Mouse (Mus musculus) limb, embryonic 12.5 days (tissue): ENCODE measurements around the gene Sdc3. TPM values are rescaled to one million over a fixed set of nuclear protein-coding genes. Genes with fewer than 3 reads are reported as not detected.

Experiments
- ATAC-seq: fragments of 200-750 bp; cut with Nextera tagmentation; 2 replicates; pipeline ENCODE4 v1.8.0; 2017; ENCODE audit warnings: low read depth, moderate TSS enrichment; ENCODE audit not compliant: insufficient number of reproducible peaks, insufficient read depth, low FRiP score, low TSS enrichment
- H3K27ac ChIP-seq: fragments of 300-500 bp; sonication (generic); 2 replicates; pipeline ENCODE4 v1.5.1; 2016; ENCODE audit warnings: mild to moderate bottlenecking, moderate library complexity
- H3K27me3 ChIP-seq: fragments of 300-500 bp; sonication (generic); 2 replicates; pipeline ENCODE4 v1.6.1; 2016; ENCODE audit warnings: mild to moderate bottlenecking, moderate library complexity
- H3K36me3 ChIP-seq: fragments of 300-500 bp; sonication (generic); 2 replicates; pipeline ENCODE4 v1.6.1; 2016; ENCODE audit warnings: mild to moderate bottlenecking, moderate library complexity
- H3K4me1 ChIP-seq: fragments of 300-500 bp; sonication (generic); replicated peaks from 2 replicates; pipeline ENCODE4 v1.6.1; 2016
- H3K4me2 ChIP-seq: fragments of 300-500 bp; sonication (generic); 2 replicates; pipeline ENCODE4 v1.6.1; 2016; ENCODE audit warnings: mild to moderate bottlenecking, moderate library complexity
- H3K4me3 ChIP-seq: fragments of 300-500 bp; sonication (generic); replicated peaks from 2 replicates; pipeline ENCODE4 v1.5.1; 2016; ENCODE audit warnings: mild to moderate bottlenecking
- H3K9ac ChIP-seq: fragments of 300-500 bp; sonication (generic); replicated peaks from 2 replicates; pipeline ENCODE4 v1.6.1; 2016; ENCODE audit warnings: mild to moderate bottlenecking, moderate library complexity
- H3K9me3 ChIP-seq: fragments of 300-500 bp; sonication (generic); 2 replicates; pipeline ENCODE4 v1.6.1; 2016; ENCODE audit warnings: mild to moderate bottlenecking, moderate library complexity
- WGBS: fragments of 180-500 bp; shearing (Covaris S2); methylation state at CpG from one replicate; pipeline ENCODE4 v1.1.7; 2016; 5-methylcytosine and 5-hydroxymethylcytosine counted together
- polyA plus RNA-seq: library from polyadenylated mRNA; unstranded; fragments of >200 nt; fragmentation: Nextera tagmentation; extraction: Ambion mirVana; gene quantifications from 2 replicates; pipeline ENCODE4 v1.2.1, GENCODE M21; 2016

The Sdc3 gene
- polyA plus RNA-seq, 1 experiment from 2014 or later: 30.6 TPM

- no peaks in the 10 kb centered on the region for H3K9me3 ChIP-seq
- peaks cover 24% of the 10 kb centered on the region for H3K4me1 ChIP-seq
- peak overlapping the region; percentile 59 for H3K4me2 ChIP-seq
- WGBS: 52% methylated on average over 15 of the region's 15 CpGs
- H3K9ac ChIP-seq: 0 out of 2 replicates have a peak overlapping the region, but pooled peaks have one; percentile 1
- no peak overlapping the region for H3K27ac ChIP-seq
- no peaks in the 10 kb centered on the region for H3K36me3 ChIP-seq
- H3K27me3 ChIP-seq: peaks cover 53% of the 10 kb centered on the region
- H3K4me3 ChIP-seq: peak overlapping the region; percentile 24
- ATAC-seq: no peak
Observed at GRCm38 (mm10) chr4:130860902-130861652, 68.7 kb downstream of the Sdc3 start.

GRCm38 (mm10) chr4:130861653-130862208, 69.4 kb downstream of the Sdc3 start:
- WGBS: 4% methylated on average over 30 of the region's 30 CpGs
- H3K36me3 ChIP-seq: no peaks in the 10 kb centered on the region
- H3K4me3 ChIP-seq: peak overlapping the region; percentile 24
- H3K4me2 ChIP-seq: peak overlapping the region; percentile 59
- ATAC-seq: peak; percentile 76
- H3K27me3 ChIP-seq: peaks cover 59% of the 10 kb centered on the region
- peaks cover 26% of the 10 kb centered on the region for H3K4me1 ChIP-seq
- H3K9me3 ChIP-seq: no peaks in the 10 kb centered on the region
- H3K27ac ChIP-seq: no peak overlapping the region
- H3K9ac ChIP-seq: 0 out of 2 replicates have a peak overlapping the region, but pooled peaks have one; percentile 1

GRCm38 (mm10) chr4:130862538-130862937, 70.2 kb downstream of the Sdc3 start:
- Histone ChIP-seq H3K27ac (no peak overlapping the region), H3K9me3 (no peaks in the 10 kb centered on the region), H3K27me3 (peaks cover 62% of the 10 kb centered on the region), H3K4me3 (no peak overlapping the region), H3K4me2 (no peak overlapping the region), H3K9ac (no peak overlapping the region), H3K36me3 (no peaks in the 10 kb centered on the region), H3K4me1 (peaks cover 26% of the 10 kb centered on the region)
- WGBS: 78% methylated on average over 5 of the region's 5 CpGs
- no peak for ATAC-seq

- H3K4me2 ChIP-seq: no peak overlapping the region
- WGBS: 45% methylated on average over 6 of the region's 9 CpGs
- peaks cover 26% of the 10 kb centered on the region for H3K4me1 ChIP-seq
- peaks cover 60% of the 10 kb centered on the region for H3K27me3 ChIP-seq
- H3K9me3 ChIP-seq: no peaks in the 10 kb centered on the region
- ATAC-seq: no peak
- H3K36me3 ChIP-seq: no peaks in the 10 kb centered on the region
- H3K9ac ChIP-seq: no peak overlapping the region
- no peak overlapping the region for H3K27ac ChIP-seq
- no peak overlapping the region for H3K4me3 ChIP-seq
Observed at GRCm38 (mm10) chr4:130865460-130865859, 73.1 kb downstream of the Sdc3 start.

DNA sequence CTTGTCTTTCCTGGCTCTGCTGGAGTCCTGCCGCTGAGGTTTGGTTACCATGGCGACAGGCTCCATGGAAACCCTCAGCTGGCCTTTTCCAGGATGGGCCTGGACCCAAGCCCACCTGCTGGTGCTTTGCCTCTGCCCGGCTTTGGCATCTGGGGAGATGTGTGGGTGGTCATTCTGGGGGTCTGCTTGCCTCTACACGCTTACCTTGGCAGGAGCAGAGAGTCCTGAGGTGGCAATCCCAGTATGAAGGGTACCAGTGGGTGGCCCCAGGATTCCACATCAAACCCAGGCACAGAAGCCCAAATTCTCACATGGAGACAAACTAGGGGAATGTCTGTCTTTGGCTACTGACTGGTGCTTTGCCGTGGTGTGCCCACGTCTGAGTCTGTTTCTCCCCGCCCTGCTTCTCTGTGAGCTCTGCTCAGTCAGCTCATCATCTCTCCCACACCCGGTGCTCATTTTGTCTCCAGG, 73.6 kb downstream of the Sdc3 start:
- H3K27ac ChIP-seq: no peak overlapping the region
- H3K4me1 ChIP-seq: peaks cover 26% of the 10 kb centered on the region
- H3K36me3 ChIP-seq: no peaks in the 10 kb centered on the region
- H3K4me2 ChIP-seq: no peak overlapping the region
- peaks cover 55% of the 10 kb centered on the region for H3K27me3 ChIP-seq
- H3K9me3 ChIP-seq: no peaks in the 10 kb centered on the region
- H3K4me3 ChIP-seq: no peak overlapping the region
- WGBS: 24% methylated on average over 8 of the region's 8 CpGs
- ATAC-seq: no peak
- H3K9ac ChIP-seq: no peak overlapping the region

DNA sequence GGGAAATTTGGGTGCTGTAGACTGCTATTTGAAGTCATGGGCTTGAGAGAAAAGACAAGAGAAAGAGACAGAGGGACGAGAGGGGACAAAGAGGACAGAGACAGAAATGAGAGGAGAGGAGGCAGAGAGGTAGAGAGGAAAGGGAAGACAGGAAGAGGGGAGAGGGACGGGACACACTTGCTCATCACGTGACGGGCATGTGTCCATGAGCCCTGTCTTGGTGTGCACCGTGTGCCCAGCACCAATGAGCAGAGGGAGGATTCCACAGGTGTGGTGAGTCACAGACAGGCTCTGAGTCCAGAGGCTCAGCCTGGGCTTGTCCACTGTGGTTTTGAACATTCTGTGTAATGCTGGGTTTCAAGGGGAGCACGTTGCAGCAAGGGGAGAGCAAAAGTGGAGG, 75.6 kb downstream of the Sdc3 start:
- H3K27ac ChIP-seq: no peak overlapping the region
- no peak overlapping the region for H3K9ac ChIP-seq
- H3K4me3 ChIP-seq: no peak overlapping the region
- H3K4me1 ChIP-seq: peaks cover 15% of the 10 kb centered on the region
- H3K36me3 ChIP-seq: no peaks in the 10 kb centered on the region
- 67% methylated on average over 6 of the region's 6 CpGs for WGBS
- peaks cover 35% of the 10 kb centered on the region for H3K27me3 ChIP-seq
- ATAC-seq: no peak
- H3K9me3 ChIP-seq: no peaks in the 10 kb centered on the region
- no peak overlapping the region for H3K4me2 ChIP-seq

- no peak for ATAC-seq
- Histone ChIP-seq H3K27ac (no peak overlapping the region), H3K9me3 (no peaks in the 10 kb centered on the region), H3K4me1 (peaks cover 15% of the 10 kb centered on the region), H3K4me3 (no peak overlapping the region), H3K9ac (no peak overlapping the region), H3K27me3 (peaks cover 30% of the 10 kb centered on the region), H3K36me3 (no peaks in the 10 kb centered on the region), H3K4me2 (no peak overlapping the region)
- WGBS: 49% methylated on average over 5 of the region's 5 CpGs
Observed at GRCm38 (mm10) chr4:130868803-130869202, 76.5 kb downstream of the Sdc3 start.

DNA sequence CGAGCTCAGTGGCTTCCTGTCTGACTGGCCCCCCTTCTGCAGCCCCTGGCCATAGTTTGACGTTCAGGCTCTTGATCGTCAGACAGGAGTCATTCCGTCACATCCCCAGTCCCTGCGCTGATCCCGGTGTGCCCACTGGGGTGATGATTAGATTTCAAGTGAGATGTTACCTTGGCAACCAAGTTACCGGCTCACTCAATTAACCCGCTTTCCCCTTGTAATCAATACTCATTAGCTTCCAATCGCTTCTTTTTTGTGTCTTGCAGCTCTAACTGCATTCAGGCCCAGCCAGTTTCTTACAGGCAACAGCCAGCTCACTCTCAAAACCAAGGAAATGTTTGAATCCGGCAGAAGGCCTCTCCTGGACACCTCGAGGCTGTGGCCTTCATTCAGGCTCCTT, 80.1 kb downstream of the Sdc3 start:
- Histone ChIP-seq H3K9ac (no peak overlapping the region), H3K4me2 (no peak overlapping the region), H3K36me3 (no peaks in the 10 kb centered on the region), H3K4me3 (no peak overlapping the region), H3K27me3 (peaks cover 17% of the 10 kb centered on the region), H3K4me1 (peaks cover 26% of the 10 kb centered on the region), H3K9me3 (no peaks in the 10 kb centered on the region), H3K27ac (no peak overlapping the region)
- WGBS: 42% methylated on average over 11 of the region's 11 CpGs
- no peak for ATAC-seq

DNA sequence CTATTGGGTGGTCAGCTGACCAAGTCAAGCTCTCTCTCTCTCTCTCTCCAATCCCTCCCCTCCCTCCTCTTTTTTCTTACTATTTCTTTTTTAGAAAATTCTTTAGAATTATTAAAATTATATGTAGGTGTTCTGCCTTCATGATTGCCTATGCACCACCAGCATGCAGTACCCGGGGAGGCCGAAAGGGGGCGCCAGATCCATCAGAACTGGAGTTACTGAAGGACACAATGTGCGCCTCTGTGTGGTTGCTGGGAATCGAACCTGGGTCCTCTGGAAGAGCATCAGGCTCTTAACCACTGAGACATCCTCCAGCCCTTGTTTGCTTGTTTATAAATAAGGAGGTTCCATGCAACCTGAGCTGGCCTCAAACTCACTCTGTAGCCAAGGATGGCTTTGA, 81.1 kb downstream of the Sdc3 start:
- Histone ChIP-seq H3K9ac (no peak overlapping the region), H3K36me3 (no peaks in the 10 kb centered on the region), H3K4me2 (no peak overlapping the region), H3K27me3 (peaks cover 11% of the 10 kb centered on the region), H3K4me1 (peaks cover 37% of the 10 kb centered on the region), H3K27ac (no peak overlapping the region), H3K9me3 (no peaks in the 10 kb centered on the region), H3K4me3 (no peak overlapping the region)
- ATAC-seq: no peak
- 79% methylated on average over 5 of the region's 5 CpGs for WGBS

GRCm38 (mm10) chr4:130874601-130875000, 82.3 kb downstream of the Sdc3 start:
- WGBS: 24% methylated on average over 10 of the region's 10 CpGs
- Histone ChIP-seq H3K27me3 (peaks cover 9% of the 10 kb centered on the region), H3K4me1 (peaks cover 48% of the 10 kb centered on the region), H3K4me2 (no peak overlapping the region), H3K9me3 (no peaks in the 10 kb centered on the region), H3K9ac (no peak overlapping the region), H3K27ac (no peak overlapping the region), H3K4me3 (no peak overlapping the region), H3K36me3 (no peaks in the 10 kb centered on the region)
- no peak for ATAC-seq
